Mouse (Mus musculus): ENCODE results near the gene Dusp1.
A peak's percentile ranks its signal among the peaks of the same experiment; 100 is the strongest.

Dusp1 gene

DNA sequence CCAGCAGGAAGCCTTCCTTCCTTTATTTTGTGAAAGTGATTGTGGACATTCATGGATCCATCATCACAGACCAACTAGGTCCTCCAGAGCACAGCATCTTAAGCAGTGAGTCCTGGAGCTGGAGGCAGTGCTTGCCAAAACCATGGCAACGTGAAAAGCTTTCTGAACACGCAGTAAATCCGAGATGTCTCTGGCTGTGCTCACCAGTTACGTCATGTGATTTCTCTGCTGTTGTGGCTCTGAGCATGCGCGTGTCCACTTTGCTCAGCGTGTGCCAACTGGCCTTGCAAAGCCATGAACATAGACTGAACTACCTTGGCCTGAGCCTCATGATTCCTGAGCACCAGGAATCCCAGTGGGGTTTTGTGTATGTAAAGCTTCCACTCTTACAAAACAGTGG, 36.6 kb downstream of the Dusp1 start:
- DNase-seq (ENCODE audit: extremely low read depth, low read depth) = no peak

DNA sequence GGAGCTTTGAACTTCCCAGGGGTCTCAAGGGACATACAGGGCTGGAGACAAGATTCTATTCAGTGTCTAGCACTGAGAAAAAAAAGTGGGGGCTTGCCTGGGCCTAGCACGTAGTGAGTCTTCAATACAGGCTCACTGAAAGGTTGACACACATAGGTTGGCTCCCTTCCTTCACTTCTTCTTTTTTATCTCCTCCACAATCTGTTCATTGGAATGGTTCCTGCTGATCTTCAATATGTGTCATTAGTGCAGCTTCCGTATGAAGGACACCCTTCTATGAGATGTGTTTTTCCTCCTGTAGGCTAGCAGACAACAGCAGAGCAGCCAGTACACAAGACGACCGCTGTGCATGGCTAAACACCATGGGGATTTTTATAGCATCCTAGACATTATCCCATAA, 37.1 kb downstream of the Dusp1 start:
- DNase-seq (ENCODE audit: extremely low read depth, low read depth) = no peak

DNA sequence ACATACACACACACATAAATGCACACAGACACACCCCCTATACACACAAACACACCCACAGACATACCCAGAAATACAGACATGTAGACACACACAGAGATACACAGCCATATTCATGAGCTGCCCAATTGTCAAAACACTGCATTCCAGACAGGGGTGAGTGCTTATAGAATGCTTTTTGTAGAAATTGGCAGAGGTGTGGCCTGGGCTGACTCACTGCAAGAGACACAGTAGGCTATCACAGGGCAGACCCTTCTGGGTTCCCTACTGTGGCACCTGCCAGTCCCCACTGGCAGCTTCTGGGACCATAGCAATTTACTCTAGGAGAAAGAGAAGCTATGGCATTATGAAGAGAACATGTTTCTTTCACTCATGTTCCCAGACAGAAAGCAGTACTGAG, 37.6 kb downstream of the Dusp1 start:
- no peak for DNase-seq (ENCODE audit: extremely low read depth, low read depth)

DNA sequence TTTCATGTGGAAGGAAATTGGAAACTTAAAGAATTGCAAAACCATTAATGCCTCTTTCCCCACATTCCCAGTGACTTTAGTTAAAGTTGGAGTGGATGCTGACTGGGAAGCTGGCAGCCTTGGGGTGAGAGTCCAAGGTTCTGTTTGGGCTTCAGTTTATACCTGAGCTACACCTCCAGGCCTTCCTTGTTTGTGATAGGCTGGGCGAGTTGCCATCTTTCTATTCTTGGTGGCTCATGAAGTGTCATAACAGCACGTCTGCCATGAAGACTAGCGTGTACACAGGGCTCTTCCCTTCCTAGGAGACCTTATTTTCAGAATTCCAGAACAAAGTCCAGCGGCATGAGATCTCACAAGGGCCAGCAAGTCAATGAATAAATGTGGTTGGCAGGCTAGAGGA, 39.2 kb downstream of the Dusp1 start:
- no peak for DNase-seq (ENCODE audit: extremely low read depth, low read depth)

DNA sequence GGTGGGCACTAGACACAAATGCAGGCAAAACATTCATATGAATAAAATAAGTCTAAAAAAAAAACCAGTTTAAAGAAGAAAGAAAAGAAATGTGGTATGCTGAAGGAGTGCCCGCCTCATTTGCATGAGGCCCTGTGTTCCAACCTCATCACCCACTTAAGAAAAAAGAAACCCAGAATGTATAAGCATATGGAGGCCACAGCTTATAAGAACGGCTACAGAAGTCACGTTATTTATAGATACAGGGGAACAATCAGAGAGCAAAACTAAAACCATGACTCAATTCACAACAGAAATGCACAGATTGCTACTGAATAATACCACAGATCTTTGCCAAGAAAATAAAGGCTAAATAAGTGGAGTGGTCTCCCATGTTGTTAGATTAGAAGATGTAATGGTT, 43.6 kb downstream of the Dusp1 start:
- no peak for DNase-seq (ENCODE audit: extremely low read depth, low read depth)

DNA sequence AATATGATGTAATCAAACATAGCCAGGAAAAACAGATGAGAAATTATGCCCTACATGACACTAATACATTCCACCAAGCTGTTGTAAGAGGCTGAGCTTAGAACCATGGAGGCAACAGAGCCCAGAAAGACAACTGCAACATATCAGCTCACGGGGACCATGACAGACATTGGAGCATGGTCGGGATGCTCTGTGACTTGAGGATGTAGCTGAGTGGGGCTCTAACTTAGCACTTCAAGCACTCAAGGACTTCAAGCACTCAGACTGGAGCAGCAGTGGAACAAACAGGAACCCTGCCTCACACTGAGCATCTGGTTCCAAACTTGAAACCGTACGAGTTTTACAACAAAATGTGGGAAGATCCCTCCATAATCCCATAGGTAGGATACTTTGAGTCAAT, 46.3 kb downstream of the Dusp1 start:
- no peak for DNase-seq (ENCODE audit: extremely low read depth, low read depth)

DNA sequence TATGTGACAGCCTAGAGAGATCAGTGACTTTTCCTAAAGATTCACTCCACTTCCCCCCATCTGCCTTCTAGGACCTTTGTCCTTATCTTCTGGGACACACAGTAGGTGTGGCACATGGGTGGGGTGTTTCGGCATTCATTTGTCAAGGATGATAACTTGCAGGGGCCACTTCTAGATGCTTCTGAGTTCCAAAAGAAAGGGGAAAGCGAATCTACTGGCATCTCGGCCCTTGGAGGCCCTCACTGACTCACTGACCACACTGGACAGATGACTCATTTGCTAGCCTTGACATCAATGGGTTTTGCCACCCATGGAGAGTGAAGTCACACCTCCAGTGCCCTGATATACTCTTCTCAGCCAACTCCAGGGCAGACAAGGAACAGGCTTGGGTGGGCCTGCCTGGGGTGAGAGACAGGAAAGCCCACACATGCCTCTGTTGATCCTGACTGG, 47.3 kb downstream of the Dusp1 start:
- DNase-seq (ENCODE audit: extremely low read depth, low read depth) = peak; percentile 76

DNA sequence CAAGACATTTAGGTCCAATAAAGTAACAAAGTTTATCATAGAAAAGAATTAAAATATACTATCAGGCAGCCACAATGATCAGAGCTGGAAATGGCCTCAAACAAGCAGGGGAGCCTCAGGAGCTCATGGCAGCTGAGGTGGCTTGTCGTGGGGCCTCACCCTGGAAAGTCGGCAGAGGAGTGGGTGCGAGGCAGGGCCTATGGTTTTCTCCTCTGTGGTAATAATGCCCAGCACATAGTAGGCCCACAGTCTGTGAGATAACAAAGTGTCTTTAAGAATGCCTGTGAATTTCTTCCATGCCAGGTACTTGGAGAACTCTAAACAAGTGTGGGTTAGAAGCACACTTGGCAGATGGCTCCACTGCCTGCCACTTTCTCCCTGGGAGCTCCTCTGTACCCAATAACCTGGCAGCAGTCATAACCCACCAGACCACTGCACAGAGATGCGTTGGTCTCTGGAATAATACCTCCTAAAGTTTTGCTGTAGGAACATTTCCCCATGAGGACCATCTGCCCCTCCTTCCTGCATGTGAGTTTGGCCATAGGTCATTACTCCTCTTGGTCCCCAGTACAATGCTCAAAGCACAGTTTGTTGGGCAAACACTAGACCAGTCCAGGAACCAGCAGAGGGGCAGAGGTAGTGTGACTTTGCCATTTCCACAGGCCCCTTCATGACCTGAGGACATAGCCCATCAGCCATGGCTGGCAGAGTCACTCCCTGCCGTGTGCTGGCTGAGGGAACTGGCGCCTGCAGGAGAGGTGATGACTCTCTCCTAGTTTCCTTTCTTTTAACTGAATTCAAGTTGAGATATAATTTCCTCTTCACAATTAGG, 48.3 kb downstream of the Dusp1 start:
- no peak for DNase-seq (ENCODE audit: extremely low read depth, low read depth)

DNA sequence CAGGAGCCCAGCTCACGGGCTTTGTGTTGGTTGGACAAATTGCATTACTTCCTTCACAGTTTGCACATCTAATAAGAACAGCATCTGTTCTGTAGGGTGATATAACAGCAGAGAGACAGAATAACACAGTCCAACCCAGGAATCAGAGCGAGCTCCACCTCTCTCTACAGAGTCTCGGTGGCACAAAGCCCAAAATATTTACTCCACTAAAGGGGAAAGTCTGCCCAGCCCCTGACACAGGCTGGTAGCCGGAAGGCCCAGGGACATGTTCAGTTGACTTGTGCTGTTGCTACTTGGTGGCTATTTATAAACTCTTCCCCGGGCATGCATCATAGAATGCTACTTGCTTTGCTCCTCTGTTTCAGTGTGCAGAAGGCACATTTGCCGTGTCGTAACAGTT, 49.0 kb downstream of the Dusp1 start:
- DNase-seq (ENCODE audit: extremely low read depth, low read depth) = no peak

DNA sequence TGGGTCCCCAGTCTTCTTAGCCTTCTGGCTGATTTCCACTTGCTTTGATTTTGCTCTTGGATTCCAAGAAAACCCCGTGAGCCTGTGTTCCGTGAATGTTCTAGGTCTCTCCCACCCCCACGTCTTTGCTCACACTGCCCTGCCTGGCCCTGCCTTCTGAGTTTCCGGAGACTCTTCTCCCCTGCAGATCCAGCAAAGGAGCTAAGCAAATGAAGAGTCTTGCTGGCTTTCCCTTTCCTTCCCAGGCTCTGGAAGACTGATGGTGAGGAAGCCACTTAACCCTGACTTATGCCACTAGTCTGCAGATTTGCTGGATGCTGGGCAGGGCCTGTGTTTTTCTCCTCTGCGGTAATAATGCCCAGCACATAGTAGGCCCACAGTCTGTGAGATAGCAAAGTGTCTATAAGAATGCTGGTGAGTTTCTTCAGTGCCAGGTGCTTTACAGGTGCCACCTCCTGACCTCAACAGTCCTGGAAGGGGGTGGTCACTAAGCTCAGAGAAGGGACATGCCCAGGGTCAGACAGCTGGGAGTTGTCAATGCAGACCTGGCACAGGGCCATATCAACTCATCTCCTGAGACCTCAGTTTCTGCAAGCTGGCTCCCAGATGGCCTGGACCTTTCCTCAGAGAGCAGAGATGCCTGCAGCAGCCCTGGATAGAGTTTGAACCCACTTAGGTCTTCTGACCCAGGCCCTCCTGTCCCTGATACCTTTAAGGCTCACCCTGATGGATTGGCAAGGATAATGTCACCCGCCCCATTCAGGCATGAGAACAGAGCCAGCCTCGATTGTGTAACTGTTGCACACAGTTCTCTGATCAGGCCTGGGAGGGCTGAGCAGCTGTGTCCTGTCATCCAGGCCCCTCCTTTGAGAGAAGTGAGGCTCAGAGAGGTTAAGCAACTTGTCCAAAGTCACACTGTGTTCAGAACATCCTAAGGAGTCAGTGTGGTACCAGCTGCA, 49.8 kb downstream of the Dusp1 start:
- DNase-seq (ENCODE audit: extremely low read depth, low read depth) = no peak

DNA sequence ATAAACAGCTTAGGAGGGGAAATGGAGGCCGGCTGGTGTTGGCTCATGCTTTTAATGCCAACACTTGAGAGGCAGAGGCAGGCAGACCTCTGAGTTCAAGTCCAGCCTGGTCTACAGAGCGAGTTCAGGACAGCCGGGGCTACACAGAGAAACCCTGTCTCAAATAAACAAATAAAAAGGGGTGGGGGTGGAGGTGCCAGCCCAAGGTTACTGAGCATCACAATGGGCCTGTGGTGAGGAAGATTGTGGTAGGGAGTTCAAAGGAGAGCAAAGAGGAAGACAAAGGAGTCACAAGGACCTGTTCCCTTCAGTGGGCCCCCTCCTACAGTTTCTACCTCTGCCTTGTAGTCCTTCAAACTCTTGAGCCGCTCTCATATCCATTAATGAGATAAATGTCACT, 50.7 kb downstream of the Dusp1 start:
- DNase-seq (ENCODE audit: extremely low read depth, low read depth) = no peak

DNA sequence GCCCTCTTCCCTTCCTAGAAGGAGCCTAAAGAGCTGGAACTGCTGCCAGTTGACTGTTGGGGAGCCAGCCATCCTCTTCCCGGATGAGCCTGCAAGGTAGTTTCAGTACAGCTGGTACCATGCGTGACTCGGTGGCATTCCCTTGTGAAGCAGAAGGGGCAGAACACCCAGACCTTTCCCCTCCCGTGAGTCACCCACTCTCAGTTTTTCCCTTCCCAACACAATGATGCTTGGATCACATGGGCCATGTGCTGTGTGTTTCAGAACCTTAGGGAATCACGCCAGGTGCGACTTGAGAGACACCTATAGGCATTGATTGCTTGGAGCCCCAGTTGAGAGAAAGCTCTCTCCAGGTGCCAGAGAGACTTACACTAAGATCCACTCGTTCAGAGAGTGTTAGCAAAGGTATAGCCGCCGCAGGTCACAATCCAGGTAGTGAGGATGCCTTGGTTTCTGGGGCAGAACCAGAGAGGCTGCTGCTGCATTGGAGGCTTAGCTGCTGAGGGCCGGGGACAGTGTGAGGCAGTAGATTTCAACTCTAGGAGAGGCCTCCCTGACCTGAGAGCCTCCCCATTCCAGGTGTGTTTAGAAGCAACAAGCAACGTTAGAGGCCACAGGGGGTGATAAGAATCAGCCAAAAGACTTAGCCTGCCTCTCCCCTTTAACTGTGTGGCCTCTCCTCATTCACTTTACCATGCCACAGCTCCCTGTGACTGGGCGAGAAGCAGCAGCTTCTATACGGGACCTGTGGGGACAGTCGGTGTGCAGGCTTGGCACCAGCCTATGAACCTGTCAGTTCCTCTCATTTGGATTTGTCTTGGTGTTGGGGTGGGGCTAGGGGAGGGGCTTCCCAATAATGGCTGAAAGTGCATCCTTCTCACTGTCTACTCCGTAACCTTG, 51.5 kb downstream of the Dusp1 start:
- no peak for DNase-seq (ENCODE audit: extremely low read depth, low read depth)

DNA sequence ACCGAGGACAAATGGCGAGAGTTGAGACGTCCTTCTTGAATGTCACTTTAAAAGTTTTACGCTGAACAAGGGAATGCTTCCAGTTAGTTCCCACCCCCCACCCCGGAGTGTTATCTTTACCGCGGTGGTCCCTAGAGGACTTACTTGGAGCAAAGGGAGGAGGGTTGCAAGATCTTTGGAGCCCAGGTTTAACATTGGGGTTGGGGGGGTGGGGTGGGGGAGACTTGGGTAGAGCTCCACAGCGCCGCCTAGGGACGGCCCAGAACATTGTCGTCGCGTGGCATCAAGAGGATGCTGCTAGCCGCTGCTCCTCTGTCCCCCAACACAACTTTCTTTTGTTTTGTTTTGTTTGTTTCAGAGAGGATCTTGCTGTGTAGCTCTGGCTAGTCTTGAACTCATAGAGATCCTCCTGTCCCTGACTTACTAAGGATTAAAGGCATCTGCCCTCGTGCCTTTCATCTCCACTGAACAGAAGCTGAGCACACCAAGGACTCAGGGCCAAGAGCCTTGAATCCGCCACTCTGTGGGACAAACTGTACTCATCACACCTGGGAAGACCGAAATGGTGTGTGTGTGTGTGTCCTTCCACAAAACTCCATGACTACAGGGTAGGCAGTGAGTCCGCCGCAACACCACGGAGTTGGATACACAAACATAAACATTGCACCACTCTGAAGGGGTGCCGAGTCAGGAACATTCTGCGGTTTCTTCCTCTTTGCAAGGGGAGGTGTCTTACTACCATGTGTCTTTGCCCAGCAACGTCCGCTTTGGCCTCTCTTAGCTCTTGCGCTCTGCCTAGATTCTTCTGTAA, 52.8 kb downstream of the Dusp1 start:
- DNase-seq (ENCODE audit: extremely low read depth, low read depth) = peak; percentile 72

DNA sequence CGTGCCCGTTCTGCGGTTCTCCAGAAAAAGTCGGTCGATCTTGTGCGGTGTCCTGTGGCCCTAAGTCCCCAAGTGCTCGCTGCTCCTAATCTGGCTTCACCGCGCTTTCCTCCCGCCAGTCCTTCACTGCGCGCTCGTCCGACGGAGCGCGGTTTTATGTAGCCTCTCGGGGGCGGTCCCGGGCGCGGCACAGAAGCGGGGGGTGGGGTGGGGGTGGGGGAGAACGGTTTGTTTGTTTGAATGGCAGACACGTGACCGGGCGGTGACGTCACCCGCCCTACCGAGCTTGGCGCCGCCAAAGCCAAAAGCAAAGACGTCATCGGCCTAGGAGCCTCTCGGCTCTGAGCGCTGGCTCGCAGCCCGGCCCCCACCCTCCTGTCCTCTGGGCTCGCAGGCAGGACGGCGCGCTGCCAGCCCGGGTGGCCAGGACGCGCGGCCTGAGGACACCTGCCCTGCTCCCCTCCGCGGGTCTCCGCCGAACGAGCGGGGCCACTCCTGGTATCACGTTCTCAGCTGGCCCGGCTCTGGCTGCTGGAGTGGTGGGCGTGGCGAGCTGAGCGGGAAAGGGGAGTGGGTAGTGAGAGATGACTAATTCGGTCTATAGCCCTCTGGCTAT, 53.5 kb downstream of the Dusp1 start:
- peak; percentile 82 for DNase-seq (ENCODE audit: extremely low read depth, low read depth)

DNA sequence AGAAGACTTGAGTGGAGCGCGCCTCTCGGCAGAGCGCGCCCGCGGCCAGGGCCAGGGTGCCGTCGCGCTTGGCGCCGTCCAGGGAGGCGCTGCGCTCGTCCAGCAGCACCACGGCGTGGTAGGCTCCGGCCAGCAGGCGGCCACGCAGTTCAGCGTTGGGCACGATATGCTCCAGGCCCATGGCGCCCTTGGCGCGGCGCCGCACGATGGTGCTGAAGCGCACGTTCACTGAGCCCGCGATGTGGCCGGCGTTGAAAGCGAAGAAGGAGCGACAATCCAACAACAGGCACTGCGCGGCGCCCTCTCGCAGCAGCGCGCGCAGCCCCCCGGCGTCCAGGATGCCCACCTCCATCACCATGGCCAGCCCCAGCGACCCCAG, 54.0 kb downstream of the Dusp1 start:
- no peak for DNase-seq (ENCODE audit: extremely low read depth, low read depth)

DNA sequence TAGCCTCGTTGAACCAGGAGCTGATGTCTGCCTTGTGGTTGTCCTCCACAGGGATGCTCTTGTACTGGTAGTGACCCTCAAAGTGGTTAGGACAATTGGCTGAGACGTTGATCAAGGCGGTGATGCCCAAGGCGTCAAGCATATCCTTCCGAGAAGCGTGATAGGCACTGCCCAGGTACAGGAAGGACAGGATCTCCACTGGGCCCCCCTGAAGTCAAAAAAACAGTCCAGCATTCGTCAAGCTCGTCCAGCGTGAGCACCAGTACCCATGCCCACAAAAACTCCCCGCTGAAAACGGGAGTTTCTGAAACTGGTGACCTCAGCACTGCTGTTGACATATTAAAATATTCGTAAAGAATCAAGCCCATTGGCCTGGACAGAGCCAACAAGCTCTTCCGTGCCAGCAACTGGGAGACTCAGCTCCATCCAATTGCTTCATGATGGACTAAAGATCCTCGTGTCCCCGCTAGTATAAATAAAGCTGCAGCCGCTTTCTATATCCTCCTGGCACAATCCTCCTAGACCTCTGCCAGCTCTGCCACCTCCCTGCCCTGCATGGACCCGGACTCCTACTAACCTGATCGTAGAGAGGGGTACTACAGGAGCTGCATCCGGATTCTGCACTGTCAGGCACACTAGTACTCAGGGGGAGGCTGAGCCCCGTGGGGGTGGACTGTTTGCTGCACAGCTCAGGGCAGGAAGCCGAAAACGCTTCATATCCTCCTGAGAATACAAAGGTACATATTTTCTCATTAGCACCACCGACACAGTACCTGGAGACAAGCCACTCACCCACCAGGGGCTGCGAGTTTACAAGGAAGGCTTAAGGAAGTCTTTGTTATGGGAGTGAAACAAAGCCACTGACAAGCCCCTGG, 54.7 kb downstream of the Dusp1 start:
- no peak for DNase-seq (ENCODE audit: extremely low read depth, low read depth)

DNA sequence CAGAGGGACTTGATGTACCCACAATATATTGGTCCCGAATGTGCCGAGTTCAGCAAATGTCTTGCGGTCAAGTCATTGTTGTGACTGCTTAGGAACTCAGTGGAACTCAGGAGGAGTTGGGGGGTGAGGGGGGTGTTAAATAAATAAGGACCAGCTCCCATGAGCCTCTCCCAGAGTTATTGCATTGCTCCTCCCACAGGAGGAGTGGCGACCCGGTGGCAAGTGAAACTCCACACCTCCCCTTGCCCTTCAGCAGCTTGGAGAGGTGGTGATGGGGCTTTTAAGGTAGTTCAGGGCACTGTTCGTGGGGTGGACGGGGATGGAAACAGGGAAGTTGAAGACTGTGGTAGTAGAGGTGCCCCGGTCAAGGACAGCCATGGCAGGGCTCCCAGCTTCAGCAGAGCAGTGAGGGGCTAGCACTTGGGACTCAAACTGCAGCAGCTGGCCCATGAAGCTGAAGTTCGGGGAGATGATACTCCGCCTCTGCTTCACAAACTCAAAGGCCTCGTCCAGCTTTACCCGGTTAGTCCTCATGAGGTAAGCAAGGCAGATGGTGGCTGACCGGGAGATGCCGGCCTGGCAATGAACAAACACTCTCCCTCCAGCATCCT, 55.8 kb downstream of the Dusp1 start:
- no peak for DNase-seq (ENCODE audit: extremely low read depth, low read depth)

DNA sequence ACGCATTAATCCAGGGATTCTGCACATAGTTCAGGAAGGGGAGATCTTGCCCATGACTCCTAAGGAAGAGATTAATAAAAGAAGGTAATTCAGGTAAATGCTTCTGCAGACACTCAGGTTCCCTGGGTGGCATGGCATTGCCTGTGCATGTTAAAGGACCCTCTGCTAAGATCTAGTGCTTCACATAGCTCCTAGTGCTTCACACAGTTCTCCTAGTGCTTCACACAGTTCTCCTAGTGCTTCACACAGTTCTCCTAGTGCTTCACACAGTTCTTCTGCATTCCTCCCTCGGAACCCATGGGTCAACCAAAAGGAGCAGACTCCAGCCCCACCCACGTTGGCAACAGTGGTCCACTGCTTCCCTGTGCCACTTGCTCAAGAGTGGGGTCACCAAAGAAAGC, 56.7 kb downstream of the Dusp1 start:
- DNase-seq (ENCODE audit: extremely low read depth, low read depth) = no peak
